35 mouse cellular contexts compared by ENCODE assay signal in genomic region chr10:80365736-80366135, GRCm38 (mm10). TPM values are rescaled to one million over a fixed set of nuclear protein-coding genes. Genes with fewer than 3 reads are reported as not detected.
"Had no signal": no experiment of that assay in that cellular context is flagged by ENCODE, and none has a peak within 500 bp of the region (broad histone marks: within the 10 kb centered on the region; RNA-seq: fewer than 3 reads in every experiment).

No protein-coding gene starts in this region.

- H3K4me1 ChIP-seq: heart, embryonic 12.5 days; heart, embryonic 13.5 days; heart, embryonic 15.5 days; intestine, embryonic 15.5 days had no signal

- H3K27ac ChIP-seq: heart, embryonic 10.5 days; heart, embryonic 13.5 days; heart, embryonic 15.5 days; hindbrain, embryonic 10.5 days; hindbrain, embryonic 12.5 days; hindbrain, embryonic 13.5 days; hindbrain, embryonic 14.5 days; hindbrain, embryonic 15.5 days; hindbrain, postnatal 0 days; intestine, embryonic 15.5 days; kidney, embryonic 15.5 days; kidney, postnatal 0 days; layer of hippocampus, adult 2 months had no signal

- ATAC-seq: hindbrain, embryonic 16.5 days; hindbrain, postnatal 0 days; inflammation-experienced regulatory T-cells, adult 6 months; intestine, embryonic 15.5 days; intestine, embryonic 16.5 days; intestine, postnatal 0 days had no signal

- H3K36me3 ChIP-seq: heart, embryonic 10.5 days; heart, embryonic 12.5 days; heart, embryonic 13.5 days; heart, embryonic 15.5 days; hindbrain, embryonic 10.5 days; hindbrain, embryonic 12.5 days; hindbrain, embryonic 13.5 days; hindbrain, embryonic 15.5 days; intestine, embryonic 15.5 days; kidney, embryonic 15.5 days had no signal

- DNase-seq: heart, postnatal 10 days; heart, postnatal 14 days; heart, postnatal 36 days; heart, postnatal 4 days; kidney, adult 11 months; kidney, adult 18-20 months; kidney, adult 2 months; kidney, adult 8-10 months; kidney, adult 9 months; kidney, postnatal 14 days; kidney, postnatal 25 days; kidney, postnatal 36 days; kidney, postnatal 4 days; layer of hippocampus, adult 9-11 months; layer of hippocampus, postnatal 36 days had no signal

- H3K9ac ChIP-seq: heart, embryonic 12.5 days; heart, embryonic 13.5 days; heart, embryonic 15.5 days; hindbrain, embryonic 12.5 days; hindbrain, embryonic 13.5 days; hindbrain, embryonic 14.5 days; hindbrain, embryonic 15.5 days; intestine, embryonic 15.5 days; kidney, embryonic 15.5 days had no signal

- H3K4me2 ChIP-seq: heart, embryonic 11.5 days; heart, embryonic 12.5 days; heart, embryonic 13.5 days; heart, embryonic 15.5 days; hindbrain, embryonic 12.5 days; hindbrain, embryonic 13.5 days; hindbrain, embryonic 14.5 days; hindbrain, embryonic 15.5 days; intestine, embryonic 15.5 days; kidney, embryonic 15.5 days had no signal

- H3K9me3 ChIP-seq: heart, embryonic 13.5 days; heart, embryonic 15.5 days; hindbrain, embryonic 12.5 days; hindbrain, embryonic 13.5 days; hindbrain, embryonic 15.5 days; intestine, embryonic 15.5 days had no signal

- H3K4me3 ChIP-seq: heart, embryonic 10.5 days; heart, embryonic 12.5 days; heart, embryonic 13.5 days; heart, embryonic 15.5 days; hindbrain, embryonic 10.5 days; hindbrain, embryonic 12.5 days; hindbrain, embryonic 13.5 days; hindbrain, embryonic 15.5 days; intestine, embryonic 15.5 days; kidney, embryonic 15.5 days; layer of hippocampus, adult 2 months had no signal

RNA-seq across cellular contexts. Expression of gene Plk5, which starts 9.5 kb away (rescaled TPM):
- polyA plus RNA-seq: heart, embryonic 11.5 days; heart, embryonic 12.5 days; heart, embryonic 13.5 days; heart, embryonic 14.5 days; inflammation-experienced regulatory T-cells, adult 6 months had no signal

RNA-seq across cellular contexts. Expression of gene Adamtsl5, which starts 17.5 kb away (rescaled TPM):
- polyA plus RNA-seq: inflammation-experienced regulatory T-cells, adult 6 months had no signal

RNA-seq across cellular contexts. Expression of gene Reep6, which starts 36.0 kb away (rescaled TPM):
- polyA plus RNA-seq: inflammation-experienced regulatory T-cells, adult 6 months had no signal
